Mouse (Mus musculus) T-cell, adult 2 months (primary cell): ENCODE data around the gene Ppp2r3a.

Experiments used
- DNase-seq: peaks from one replicate; pipeline ENCODE4 v3.0.0; 2022; ENCODE audit warnings: low spot score

The Ppp2r3a gene

DNA sequence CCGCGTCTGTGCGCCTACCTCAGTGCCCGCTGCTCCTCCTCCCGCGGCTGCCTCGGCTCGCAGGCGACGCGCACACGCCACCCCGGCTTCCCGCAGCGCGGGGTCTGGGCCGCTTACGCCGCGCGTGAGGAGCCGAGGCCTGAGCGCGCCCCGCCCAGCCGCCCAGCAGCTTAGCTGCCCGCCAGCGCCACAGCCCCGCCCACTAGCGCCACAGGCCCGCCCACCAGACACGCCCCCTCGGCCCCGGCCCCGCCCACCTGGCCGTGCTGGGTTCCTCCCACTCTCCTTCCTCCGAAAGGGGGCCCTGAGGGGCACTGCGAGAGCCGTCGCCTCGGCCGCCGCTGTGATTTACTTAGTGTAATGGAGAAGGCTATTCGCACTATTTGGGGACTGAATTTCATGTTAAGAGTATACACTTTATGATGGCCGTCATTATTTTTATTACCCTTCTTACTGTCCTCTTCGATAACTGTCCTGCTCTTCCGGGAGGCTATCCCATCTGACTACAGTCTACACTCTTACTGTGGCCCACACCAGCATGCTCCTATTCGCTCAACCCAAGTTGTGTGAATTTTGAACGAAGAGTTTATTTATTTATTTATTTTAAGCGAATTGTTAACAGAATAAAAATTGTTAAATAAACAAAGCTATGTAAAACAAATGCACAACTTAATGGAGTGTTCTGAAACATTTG, at the start of gene Ppp2r3a:
TSS of gene Ppp2r3a (minus strand) at position 152 of the 694 bp plus-strand sequence.
- DNase-seq, result peak; percentile 88

DNA sequence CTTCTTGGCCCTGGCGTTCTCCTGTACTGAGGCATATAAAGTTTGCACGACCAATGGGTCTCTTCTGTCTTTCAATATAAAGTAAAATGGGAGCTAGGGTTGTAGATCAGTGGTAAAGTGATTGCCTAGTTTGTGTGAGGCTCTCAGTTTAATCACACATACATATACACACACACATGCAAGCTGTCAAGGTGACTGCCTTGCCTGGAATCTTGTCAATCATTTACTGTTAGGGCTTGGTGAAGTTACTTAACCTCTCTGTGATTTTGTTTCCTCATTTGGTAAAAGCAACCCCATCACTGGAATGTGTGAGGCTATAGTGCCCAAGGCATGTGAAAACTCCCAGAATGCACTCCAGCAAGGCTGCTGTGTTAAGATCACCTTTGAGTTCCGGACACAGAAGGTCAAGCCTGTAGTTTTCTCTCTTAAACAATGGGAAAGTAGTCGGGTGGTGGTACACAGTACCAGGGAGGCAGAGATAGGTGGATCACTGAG, 48.9 kb upstream of the Ppp2r3a start:
- no peak for DNase-seq

DNA sequence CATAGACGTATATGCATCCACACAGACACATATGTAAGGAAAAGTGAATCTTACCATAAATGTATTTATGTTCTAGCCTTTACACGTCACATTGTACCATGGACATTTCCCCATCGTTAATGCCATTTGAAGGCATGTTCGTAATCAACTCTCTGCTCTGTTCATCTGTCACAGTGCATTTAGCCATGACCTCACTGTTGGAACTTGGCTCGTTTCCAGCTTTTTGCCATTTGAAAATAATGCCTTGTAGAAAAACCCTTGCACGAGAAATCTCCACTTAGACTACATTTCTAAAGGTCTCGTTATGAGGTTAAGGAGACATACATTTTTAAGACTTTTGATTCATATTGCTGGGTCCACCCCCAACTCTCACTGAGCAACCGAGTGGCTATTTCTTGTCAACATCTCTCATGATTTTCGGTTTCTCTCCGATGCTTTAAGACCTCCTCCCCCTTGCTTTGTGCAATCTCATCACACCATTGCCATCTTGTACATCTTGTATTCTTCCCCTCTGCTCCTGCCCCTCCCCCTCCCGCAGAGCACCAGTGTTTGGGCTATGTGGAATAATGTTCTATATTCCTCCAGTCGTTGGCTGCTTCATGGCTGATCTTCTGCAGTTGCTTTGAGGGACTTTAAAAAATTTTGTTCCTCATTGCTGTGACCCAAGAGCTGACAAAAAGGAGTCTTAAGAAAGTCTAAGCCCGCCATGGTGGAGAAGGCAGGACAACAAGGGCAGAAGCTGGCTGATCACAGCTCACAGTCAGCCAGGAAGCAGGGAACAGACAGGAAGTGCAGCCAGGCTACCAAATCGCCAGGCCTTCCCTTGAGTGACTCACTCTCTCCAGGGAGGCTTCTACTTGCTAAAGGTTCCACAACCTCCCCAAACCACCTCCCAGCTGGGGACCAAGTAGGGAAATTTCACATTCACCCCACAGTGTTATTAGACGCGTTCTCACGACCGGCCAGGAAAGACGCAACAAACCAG, 40.4 kb upstream of the Ppp2r3a start:
- DNase-seq, result no peak

DNA sequence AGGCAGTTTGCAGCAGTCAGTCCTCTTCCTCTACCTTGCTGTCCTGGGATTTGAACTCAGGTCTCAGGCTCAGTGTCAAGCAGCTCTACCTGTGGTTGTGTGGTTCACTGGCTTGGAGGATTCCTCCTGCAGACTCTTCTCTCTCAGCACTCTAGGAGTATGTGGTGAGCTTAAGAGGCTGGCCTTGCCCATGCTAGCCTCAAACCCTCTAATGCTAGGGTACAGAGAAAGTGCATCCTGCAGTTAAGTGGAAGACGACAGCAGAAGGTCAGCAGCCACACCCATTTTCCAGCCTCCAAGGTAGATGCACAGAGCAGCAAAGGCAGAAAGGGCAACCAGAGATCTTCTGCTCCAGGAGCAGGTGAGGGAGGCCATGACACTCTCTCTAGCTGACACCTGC, 39.3 kb upstream of the Ppp2r3a start:
- no peak for DNase-seq

DNA sequence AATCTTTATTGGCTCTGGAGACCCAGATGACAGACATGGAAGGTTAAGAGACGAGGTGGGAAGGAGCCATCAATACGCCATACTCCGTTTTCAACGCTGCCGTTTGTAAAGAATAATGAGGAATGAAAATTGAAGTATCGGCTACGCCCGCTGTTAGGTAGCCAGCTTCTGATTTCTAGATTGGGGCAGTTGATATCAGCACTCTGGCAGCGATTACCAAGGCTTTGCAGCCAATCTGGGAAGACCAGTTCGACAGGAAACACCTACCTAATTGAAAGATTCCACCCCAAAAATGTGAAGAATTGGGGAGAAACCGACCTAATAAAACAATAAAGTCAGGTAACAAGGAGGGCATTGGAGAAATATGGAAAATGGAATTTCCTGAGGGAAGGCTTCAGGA, 38.2 kb upstream of the Ppp2r3a start:
- no peak for DNase-seq

DNA sequence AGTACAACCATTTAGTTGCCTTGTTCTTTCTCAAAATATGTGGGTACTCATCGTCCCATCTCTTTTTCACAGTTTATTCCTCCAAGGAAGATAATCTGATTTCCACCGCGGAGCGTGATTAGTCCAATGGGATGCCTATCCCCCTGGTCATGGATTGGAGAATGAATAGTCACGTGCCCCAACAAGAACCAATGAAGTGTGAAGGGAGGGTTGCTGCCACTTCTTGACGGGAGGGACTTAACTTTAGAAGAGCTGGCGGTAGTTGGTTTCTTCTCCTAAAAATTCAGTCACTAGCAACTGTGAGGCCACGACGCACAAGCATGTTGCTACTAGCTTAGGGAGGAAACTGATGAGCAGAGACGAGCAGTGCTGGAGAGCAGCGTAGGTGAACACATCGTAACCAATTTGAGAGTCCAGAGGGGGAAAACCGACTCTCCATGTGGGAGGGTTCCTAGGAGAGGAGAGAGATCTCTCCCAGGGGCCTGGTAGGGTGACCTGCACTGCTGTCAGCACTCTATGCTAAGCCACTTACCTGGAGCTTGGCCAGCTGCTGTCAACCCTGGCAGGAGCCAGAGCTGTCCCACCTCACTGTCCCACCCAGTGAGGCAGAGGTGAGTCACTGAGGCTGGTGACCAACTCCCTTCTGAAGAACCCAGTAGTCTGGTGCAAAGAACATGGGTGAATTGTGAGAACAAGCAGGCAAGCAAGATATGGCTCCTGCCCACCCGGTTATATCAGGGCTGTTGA, 37.5 kb upstream of the Ppp2r3a start:
- DNase-seq, result no peak

DNA sequence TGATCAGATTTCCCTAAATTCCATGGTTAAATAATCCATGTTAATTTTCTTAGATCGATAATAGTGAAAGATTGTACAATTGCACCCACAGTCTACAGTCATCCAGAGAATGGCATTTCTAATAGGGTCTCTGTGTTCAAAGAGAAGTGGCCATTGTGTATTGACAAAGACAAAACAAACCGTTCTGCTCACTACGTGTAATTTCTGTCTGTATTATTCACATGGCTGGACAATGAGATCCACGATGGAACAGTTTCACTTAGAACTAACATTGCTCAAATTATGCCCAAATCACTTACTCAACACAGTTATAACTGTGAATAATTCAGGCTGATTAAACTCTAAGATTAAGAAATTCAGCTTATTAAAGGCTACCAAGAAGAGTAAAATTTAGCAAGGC, 35.2 kb upstream of the Ppp2r3a start:
- no peak for DNase-seq

DNA sequence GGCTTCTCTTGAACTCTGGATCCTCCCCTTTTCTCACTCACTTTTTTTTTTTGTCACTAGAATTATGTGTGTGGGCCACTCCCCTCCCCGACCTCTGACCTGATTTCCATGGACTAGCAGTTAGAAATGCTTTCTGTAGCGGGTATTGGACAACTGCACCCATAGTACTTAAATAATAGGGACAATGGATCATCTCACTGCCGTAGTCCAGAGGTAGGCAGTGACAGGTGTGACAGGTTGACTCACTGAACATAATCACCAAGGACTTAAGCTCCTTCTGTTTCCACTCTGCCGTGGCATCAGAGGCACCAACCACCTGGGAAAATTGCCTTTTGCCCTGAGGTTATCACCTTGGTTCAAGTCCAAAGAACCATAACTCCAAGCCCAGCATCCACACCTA, 32.5 kb upstream of the Ppp2r3a start:
- DNase-seq, result no peak

DNA sequence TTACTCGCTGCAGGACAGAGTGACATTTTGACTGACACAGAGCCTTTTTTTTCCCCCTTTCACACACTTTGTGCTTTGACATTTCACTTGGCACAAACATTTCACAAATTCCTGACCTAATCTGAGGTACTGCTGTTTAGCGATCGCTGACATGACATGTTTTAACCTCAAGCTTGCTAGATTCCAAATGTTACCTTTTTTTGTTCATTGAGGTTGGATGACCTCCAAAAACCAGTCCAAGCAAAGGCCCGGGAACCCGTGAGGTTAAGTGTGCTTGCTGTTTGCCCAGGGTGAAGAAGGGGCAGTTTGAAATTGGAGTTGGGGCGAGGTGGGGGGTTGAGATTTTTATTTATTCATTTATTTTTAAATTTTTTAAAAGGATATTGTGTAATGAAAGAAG, 31.1 kb upstream of the Ppp2r3a start:
- DNase-seq, result no peak

DNA sequence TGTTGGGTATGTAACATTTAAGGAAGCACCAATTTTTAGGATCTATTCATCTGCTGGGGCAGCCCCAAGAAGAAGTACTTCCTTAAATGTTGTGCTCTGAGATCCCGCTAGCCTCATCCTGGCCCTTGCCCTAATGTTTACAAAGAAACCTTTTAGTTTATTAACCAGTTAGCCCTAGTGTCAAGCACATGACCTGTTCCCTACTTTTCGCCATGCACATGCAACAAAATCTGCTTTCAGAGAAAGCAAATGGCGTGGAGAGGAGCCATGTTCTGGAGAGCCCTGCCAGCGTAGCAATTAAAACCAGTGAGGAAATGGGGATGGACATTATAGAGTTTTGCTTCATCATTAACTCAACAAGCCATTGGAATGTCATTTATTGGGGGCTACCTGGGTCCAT, 30.3 kb upstream of the Ppp2r3a start:
- DNase-seq, result no peak

DNA sequence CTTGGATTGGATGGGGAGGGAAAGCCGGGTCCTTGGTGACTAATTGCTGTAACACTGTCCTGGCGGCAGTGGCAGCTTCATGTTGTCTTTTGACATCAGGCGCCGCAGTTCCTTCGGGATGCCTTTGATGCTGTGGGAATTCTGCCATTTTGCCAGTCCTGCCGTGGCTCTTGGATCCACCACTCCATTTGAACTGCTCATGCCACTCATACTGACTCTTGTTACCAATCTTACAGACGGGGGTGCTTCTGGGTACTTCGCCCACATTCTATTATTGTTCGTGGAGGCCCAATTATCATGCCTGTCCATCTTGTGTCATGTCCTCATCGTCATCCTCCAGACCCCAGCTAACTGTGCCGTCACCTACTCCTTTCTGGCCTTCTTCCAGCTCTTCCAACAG, 29.7 kb upstream of the Ppp2r3a start:
- no peak for DNase-seq

DNA sequence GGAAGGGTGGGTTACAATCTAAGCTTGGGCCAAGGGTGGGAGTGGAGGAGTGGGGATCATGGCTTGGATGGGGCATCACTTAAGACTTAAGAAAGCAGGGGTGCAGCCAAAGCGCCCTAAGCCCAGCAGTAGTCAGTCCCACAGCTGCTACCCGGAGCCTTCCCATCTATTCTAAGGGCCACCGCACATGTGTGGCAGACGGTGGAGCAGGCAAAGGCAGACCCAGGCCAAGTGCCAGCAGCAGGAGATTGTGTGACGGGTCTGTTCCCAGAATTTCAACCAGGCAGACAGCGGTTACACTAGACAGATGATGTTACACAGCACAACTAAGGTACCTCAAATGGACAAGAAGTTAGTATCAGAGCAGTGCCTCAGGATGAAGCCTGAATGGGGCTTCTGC, 29.3 kb upstream of the Ppp2r3a start:
- no peak for DNase-seq

DNA sequence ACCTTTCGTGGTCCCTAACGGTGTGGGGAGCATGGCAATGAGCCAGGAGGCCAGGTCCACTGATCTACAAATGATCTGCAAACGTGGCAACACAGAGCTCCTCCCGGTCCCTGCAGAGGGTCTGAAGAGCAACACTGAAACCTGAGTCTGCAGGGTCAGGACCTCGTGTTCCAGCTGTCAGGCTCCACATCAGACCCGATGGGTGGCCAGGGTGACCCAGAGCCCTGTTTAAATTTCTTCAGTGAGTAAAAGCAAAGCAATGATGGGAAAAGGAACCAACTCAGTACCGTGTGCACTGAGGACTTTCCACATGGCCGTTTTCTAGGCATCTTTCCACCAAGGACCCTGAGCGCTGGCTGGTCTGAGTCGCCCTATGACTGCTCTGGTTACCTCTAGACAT, 28.6 kb upstream of the Ppp2r3a start:
- no peak for DNase-seq

DNA sequence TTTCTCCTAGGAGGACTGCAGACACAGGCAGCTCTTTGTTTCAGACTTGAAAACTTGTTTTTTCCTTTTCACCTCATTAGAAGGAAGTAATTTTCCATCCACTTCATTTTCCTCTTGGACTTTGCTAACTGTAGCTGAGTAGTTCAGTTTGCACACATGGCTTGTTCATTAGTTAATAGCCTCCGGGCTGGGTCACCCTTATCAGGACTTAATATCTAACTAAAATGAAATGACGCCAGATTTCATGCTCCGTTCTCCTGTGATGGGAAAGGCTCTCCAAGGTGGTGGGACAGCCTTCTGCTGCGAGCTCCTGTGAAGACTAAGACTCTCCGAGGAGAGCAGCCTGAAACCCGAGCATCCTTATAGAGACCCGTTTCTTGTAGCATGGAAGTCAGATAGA, 21.1 kb upstream of the Ppp2r3a start:
- no peak for DNase-seq

DNA sequence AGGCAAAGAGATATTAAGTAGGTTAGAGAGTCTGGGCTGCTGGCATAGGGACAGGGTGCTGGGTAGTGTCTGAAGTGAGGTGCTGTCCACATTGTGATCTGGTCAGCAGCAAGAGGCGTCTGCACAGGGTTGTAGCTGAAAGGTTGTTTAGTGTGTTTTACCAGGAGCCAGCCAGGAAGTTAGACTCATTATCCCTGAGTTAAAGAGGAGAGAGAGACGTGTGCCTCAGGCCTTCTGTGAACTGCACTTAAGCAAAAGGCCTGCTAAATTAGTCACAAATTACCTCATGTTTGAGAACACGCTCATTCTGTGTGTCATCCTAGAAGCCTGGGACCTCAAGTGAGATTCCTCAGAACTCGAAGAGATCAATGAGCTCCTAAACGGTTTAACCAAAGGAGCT, 18.4 kb upstream of the Ppp2r3a start:
- DNase-seq, result no peak

DNA sequence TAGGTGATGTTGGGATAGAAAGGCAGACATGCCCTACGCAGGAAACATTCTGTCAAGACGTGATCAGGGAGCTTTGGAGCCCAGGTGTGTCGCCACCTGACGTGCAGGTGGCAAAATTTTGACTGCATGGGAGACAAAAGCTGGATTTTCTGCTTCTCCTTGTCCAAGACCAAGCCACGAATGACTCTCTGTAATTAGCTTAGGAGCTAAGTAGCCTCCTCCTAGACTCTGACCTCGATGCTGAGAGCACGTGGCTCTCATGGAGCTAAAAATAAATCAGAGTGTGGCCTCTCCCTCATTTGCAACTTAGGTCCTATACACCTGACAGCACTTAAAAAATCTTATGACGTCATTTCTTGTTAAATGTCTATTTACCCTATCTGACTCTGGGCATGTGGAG, 14.4 kb upstream of the Ppp2r3a start:
- DNase-seq, result no peak

DNA sequence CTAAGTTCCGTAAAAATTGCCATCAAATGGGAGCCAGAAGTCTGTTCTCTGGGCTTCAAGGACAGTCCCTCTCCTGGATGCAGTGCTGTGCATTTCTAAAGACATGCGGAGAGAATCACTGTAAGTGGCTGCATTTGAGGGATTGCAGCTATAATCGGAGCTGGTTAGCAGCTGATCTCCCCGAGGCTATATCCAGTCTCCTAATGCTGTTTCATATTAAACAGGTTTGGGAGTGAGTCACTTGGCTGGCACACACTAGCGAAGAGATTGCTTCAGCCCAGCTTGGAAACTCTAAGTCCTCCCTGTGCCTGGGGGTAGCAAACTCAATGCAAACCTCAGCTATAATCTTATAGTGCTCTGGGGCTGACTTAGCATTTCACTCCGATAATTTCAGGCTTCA, 14.0 kb upstream of the Ppp2r3a start:
- DNase-seq, result no peak

DNA sequence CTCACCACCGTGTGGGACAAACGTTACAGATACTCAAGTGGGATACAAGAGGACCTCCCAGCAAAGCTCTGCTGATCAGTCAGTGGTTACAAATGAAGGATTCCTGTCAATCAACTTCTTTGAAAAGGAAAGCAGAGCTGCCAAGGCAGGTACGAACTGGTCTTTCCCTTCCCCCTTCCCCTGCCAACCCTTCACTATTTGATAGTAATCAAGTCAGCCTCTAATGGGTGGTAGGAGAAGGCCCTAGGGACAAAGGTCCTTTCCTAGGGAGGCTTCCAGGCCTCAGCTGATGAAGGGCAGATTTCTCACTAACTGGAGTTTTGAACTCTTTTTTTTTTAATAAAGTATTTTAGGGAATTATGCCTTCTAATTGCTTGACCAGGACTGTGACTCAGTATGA, 11.2 kb upstream of the Ppp2r3a start:
- DNase-seq, result no peak

DNA sequence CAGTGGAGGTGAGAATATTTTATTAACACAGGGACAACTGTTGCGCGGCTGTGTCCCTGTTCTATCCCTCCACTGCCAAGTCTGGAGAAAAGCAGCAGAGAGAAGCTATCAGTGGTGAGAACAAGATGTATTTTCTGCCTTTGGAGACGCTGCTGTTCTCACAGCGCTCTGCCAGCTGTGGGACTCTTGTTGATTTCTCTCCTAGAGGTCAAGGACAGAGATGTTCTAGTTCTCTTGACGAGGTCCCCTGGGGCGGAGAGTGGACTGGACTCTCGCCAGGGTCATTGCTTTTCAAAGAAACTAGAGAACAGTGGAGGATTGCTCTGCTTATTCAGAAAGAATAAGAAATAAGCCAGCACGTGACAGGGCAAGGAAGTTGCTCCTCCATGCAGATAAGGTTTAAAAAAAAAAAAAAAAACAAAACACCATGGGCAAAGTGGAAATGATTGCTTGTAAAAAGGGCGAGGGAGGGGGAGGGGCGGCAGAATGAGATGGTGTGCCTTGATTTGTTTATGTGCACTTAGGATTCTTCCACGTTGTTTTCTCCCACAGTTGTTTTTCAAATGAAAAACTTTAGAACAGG, 10.5 kb upstream of the Ppp2r3a start:
- DNase-seq, result no peak

DNA sequence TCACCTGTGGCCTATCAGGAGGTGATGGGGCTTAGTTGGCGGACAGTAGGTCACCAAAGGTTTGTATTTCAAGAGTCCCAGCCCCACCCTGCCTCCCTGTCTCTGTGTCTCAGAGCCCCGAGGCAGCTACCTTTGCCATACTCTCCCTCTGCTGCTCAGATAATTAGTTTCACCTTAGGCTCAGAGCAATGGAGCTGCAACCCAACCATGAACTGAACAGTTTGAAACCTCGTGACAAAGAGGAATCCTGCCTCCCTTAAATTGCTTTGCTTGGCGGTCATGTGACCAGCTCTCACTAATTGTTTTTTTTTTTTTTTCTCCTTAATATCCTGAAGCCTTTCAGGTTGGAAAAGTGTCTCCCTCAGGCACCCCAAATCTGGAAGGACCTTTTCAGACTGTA, 9.8 kb upstream of the Ppp2r3a start:
- DNase-seq, result no peak

DNA sequence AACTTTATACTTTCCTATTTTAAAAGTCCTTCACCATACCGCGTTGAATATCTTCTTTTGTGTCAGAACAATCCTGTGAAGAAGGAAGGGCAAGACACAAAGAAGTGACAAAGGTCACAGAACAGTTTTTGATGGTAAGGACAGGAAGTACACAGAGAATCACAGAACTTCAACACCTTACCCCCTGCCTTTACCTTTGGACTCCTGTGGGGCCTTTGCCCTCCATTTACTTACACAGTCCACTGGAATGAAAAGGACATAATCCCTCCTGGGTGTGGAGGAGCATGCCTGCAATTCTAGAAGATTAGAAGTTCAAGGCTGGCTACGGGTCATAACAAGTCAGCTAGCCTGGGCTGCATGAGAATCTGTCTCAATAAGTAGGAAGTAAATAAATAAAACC, 1.5 kb upstream of the Ppp2r3a start:
- DNase-seq, result no peak

DNA sequence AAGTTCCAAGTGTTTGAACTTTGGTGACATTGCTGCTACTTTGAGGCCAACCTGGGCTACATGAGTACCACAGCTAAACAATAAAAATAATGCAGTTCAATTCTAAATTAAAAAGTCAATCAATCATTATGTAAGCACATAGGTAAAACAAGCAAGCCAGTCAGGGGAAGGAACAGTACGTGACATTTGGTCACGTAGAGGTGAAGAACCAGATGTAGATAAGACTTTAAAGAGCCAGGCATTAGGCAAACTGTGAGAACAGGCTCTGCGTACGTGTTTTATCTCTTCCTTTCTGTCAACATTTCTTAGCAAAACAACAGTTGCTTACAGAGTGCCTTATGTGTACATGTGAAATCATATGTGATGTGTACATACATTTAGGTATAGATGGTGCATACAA, 946 bp upstream of the Ppp2r3a start:
- no peak for DNase-seq
